Mouse (Mus musculus) c-Kit-positive CD71-positive TER-119-negative erythroid progenitor cells, embryonic 14.5 days (primary cell): ENCODE measurements at regions not wholly inside any gene's neighbourhood (a gene's known extent, or its start where the extent isn't known, plus 50 kb on each side); places are given as distances from the start of the nearest gene placed in this dataset.
"Not testable (repeated sequence)": the region's sequence is repeated elsewhere in the genome, so short reads cannot be mapped to it uniquely, and the experiment has no call there.

Experiments
- DNase-seq: peaks from one replicate; pipeline ENCODE4 v3.0.0-alpha.2; 2013; ENCODE audit warnings: low read depth

GRCm38 (mm10) chr17:13590240-13590837 lies 170.0 kb upstream of the Afdn start:
- not testable (repeated sequence) for DNase-seq
